Mouse (Mus musculus) cerebellum, postnatal 4 days (tissue): ENCODE data around the gene Prkcq.
A peak's percentile ranks its signal among the peaks of the same experiment; 100 is the strongest.
"Not testable (repeated sequence)": the region's sequence is repeated elsewhere in the genome, so short reads cannot be mapped to it uniquely, and the experiment has no call there.

Source experiments
- DNase-seq, 2 experiments: peaks; one replicate each; pipeline ENCODE4 v3.0.0; 2022; ENCODE audit warnings: low spot score in 2 of 2, mixed read lengths in 1 of 2

Gene Prkcq

DNA sequence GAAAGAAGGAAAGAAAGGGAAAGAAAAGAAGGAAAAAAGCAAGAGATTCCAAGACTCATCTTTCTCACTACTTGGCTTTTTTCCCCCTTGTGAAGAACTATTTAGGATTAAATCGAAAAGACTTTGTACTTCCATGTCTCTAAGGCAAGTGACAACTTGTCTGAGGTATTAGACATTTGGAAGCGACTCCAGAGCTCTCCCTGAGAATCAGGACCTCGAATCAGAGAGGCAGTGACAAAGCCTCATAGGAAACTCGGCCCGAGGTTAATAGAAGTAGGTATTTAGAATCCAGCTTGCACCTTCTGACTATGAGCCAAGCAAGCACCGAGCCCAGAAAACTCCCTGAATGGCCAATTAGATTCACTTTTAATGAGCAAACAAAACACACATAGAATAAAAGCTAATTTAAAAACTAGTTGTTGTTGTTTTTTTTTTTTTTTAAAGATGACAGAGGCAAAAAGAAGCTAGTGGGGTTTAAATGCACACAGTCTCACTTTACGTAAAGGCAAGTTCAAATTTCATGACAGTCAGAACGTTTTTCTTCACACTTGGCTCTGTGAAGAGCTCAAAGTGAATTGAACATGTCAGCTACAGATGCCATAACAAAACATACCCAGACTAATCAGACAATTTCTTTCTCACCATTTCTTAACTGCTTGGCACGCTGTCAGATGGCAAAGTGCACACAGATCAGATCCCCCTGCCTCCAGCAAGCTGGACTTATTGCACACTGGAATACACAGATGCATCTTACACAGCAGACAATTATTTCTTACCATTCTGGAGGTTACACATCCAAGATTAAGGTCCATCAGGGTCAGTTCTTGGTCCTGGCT is 119.9 kb downstream of the Prkcq start:
- no peak for DNase-seq

DNA sequence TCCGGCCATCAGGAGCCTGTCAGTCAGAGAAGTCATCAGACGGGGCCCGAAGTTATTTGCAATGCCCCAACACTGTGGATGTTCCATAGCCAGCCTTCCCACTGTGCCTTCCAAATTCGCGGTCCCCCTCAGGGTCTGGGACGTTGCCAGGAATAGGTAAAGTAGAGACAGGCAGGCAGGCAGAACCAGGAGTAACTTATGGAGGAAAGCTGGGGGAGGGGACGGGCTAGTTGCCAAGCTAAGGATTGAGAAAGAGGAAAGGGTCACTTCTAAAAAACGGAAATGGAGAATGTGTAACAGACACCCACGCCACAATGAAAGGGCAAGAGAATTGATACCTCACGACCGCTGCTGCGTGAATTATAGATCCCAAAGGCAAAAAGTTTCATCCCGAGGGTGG is 121.2 kb downstream of the Prkcq start:
- DNase-seq: no peak

DNA sequence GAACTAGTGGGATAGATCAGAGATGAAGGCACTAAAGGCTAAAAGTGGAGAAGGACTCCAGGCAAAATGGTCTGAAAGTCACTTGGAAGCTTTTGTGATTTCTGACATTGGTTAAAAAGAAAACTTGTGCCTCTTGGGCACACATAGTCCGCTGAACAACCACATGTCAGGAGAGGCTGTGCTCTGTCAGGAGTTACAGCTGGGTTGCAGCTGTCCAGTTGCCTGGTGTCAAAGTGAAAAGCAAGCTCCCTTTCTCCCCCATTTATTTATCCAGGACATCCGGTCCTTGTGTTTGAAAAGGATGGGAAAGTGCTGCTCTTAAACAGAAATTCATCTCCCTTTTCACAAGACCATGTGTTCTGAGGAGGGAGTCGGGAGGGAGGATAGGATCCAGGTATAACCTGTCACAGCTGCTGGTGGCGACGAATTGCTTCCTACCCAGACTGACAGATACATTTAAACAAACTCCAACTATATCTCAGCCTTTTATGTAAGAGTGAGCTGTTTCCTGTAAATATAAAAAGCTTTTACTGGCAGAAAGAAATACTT is 122.8 kb downstream of the Prkcq start:
- DNase-seq: no peak

DNA sequence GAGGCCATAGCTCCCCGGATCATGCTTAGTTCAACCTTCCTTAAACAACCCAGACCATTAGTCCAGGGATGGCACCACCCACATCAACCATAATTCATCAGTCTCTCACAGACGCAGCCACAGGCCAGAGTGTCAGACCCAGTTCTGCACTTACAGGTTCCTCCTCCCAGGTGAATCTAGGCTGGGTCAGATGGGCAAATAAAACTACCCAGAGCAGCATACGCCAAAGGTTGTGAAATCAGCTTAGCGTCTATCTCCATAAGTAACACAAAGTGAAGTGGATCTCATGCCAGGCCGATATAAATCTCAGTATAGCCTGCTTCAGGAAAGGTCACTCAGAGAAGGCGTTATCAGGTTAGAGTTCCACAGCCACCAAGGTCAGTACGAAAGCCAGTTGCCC is 126.9 kb downstream of the Prkcq start:
- no peak for DNase-seq

DNA sequence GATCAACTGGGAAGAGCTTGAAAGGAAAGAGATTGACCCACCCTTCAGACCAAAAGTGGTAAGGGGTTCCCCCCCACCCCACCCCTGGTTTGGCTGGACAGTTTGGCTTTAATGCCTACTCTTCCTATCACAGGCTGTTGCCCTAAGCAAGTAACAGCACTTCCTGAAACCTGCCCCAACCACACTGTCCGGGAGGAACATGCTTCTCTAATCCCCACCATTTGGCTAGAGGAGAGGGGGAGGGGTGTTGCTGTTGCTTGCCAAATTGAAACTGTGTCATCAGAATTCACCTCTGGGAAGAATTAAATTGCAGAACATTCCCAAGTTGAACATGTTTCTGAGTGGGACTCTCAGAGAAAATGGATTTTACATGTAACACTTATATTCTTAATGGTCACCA is 127.5 kb downstream of the Prkcq start:
- DNase-seq: no peak

DNA sequence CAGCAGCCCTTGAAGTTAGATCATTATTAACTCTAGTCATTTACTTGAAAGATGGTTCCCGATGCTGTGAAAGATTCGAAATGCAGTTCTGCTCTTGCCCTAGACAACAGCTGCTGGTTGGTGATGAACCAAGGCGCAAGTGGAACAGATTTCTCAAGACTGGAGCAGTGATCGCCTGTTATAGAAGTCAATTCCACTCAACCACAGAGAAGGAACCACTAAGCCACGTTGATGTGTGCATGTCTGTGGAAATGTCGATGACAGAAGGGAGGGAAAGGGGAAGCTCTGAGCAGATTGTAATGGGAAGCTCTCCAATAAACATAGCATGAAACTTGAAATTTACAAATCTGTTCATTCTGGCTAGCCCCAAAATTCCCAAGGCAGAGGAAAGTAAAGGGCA is 128.5 kb downstream of the Prkcq start:
- DNase-seq: no peak

DNA sequence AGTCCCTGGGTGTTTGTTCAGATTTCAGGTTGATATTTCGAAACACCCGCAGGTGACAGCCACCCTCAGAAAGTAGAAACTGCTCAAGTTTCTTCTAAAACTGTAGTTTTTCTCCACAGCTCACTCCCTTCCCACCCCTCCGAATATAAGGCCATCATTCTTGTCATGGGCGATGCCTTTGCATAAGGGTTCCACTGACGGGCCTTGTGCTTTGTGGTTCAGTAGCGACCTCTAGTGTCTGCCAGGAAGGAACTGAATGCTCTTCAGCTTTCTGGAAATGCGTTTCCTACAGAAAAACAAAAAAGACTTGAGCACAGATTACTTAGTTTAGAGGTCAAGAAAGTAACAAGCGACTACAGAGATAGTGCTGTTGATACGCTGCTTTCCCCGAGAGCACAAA is 148.3 kb downstream of the Prkcq start:
- peak in 1 of 2 experiments; percentile 27 for DNase-seq

DNA sequence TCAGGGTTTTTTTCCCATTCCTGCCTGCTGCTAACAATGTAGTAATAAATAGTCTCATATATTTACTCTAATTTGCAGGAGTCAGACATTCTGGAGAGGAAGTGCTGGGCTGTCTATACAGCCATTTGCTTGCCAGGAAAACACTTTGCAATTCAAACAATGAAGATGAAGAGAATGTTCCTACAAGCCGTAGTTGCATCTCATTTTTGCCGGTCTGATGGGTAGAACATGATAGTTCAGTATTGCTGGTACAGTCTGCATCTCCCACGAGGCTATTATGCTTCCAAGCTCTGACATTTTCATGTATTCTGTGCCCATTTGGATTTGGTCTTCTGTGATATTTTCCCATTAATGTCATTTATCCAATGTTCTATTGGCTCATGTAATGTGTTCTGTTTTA is 150.5 kb downstream of the Prkcq start:
- no peak for DNase-seq

DNA sequence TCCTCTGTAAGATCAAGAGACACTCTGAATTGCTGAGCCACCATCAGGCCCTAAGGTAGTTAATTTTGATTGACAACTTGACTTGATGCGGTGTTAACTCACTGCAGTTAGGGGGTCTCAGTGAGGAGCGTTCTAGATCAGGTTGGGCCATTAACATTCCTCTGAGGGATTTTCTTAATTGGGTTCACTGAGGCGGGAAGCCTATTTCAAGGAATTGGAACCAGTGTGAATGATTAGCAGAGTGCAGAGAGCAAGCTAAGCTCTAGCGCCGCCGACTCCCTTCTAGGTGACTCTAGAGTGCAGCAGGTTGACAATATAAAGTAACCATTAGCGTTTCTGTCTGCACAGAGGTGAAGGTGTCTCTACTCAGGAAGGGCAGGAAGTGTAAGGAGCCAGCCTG is 155.4 kb downstream of the Prkcq start:
- DNase-seq: no peak

DNA sequence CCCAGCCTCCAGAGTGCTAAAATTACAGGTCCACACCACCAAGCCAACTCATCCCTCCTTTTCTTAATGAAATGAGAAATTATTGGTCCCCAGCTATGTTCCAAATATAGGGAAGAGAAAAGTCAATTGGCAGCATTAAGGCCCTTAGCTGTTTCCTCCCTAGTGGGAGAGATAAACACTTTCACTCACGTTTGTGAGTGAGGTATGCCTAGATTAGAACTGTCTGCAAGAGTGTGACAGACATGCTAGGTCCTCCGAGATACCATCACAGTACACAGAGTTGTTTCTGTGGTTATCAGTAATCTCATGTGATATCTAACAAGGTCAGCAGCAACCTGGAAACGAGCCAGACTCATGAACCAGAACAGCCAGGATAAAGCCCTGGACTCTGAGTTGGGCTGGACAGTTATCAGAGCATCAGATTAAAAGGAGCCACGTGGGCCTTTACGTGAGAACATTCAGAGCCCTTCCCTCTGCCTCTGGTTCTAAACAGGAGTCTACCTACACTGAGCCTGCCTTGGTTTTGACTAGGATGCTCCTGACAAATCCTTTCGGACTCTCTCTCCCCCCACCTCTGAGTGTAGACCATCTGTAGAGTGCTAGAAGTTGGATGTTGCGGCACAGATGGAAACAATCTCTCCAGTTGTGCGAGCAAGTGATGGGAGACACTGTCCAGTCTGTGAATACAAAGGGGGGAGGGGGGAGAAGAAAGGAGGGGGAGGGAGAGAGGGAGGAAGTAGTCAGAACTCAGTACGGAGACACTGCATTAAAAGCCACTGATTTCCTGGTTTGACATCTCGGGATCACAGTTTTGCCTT is 157.7 kb downstream of the Prkcq start:
- DNase-seq: no peak

DNA sequence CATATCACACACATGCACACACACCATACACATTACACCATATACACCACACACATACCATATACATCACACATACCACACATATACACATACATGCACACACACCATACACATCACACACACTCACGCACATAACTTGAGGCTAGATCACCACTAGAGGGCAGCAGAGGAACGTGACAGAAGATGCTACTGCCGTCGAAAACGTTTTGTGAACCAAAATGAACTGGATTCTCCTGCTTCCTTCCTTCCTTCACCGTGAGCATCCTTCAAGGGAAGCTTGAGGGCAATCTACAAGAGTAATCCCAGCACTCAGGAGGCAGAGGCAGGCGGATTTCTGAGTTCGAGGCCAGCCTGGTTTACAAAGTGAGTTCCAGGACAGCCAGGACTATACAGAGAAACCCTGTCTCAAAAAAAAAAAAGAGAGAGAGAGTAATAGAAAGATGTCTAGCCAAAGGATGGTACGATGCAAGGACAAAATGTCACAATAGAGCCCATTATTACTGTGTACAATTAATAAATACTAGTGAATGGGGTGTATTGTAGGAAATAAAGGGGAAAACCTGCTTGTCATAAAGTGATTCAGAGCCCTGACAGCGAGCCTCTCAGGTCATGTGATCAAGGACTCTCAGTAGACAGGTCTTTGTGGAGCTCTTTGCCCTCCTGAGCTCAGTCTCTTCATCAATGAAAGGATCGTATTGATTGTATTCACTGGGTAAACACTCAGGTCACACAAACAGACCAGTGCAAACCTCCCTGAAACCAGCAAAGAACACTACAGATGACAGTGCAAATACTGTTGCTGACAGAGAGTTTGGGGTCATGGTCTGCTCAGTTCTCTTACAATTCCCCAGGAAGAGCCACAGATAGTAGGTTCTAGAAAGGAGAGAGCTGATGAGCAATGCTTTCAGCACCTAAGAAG is 159.9 kb downstream of the Prkcq start:
- DNase-seq: peak in 1 of 2 experiments; percentile 58

DNA sequence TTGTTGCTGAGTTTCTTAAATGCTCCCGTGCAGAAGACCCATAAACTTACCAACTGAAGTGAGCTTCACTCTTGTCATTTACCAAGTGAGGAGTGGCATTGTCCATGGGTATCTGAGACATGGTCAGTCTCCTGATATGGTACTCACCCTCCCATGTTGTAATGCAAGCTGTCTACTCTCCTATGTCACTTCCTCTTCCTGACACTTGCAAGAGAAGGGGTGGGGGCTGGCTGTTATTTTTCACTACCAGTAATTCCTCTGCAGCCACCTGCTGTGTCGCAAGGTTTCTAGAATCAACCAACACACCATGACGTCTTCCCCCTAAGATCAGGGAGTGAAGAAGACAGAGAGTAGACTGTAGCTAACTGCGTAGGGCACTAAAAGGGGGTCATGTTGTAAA is 160.6 kb downstream of the Prkcq start:
- DNase-seq: no peak

DNA sequence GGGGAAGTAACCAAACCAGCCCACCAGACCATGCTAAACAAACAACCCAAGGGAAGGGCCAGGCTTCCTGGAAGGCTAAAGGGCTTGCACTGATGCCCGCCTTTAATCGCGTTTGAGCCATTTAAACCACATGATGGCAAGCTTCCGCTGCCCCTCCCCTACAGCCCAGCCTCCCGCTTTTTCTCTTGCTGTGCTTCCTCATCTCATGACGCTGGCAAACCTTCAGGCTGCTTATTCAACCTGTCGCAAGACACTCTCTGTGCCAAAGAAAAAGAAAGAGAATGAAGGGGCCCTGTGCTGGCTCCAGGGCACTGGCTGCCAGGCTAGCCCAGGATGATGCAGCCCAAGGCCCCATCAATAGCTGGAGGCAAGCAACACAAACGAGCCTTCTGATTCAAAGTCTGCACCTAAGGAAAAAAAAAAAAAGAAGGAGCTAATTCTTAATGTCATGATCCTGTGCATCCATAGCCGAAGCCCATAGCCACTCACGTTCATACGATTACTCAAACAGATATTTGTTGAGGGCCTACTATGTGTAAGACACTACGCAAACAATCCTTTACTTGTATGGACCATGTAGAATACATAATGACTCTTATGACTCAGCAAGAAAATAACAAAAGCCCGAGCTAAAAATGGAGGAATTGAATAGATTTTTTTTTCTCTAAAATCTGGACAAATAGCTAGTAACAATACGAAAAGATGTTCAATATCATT is 161.6 kb downstream of the Prkcq start:
- peak in 1 of 2 experiments; percentile 27 for DNase-seq

DNA sequence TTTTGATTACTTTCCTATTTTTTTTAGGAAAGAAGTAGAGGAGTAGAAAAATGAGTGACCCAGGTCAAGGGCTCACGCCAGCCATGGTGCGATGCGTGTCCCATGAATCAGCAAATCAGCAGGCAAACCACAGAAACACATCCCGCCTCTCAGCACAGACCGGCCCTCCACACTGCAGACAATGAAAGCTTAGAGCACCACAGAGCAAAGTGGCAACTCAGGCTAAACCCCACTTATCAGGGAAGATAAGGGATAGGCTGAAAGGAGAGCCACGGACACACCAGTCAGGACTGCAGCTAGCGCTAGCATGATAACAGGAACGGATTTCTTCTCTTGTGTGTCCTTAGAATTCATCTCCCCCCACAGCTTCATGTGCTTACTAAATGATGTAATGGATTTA is 164.4 kb downstream of the Prkcq start:
- no peak for DNase-seq

DNA sequence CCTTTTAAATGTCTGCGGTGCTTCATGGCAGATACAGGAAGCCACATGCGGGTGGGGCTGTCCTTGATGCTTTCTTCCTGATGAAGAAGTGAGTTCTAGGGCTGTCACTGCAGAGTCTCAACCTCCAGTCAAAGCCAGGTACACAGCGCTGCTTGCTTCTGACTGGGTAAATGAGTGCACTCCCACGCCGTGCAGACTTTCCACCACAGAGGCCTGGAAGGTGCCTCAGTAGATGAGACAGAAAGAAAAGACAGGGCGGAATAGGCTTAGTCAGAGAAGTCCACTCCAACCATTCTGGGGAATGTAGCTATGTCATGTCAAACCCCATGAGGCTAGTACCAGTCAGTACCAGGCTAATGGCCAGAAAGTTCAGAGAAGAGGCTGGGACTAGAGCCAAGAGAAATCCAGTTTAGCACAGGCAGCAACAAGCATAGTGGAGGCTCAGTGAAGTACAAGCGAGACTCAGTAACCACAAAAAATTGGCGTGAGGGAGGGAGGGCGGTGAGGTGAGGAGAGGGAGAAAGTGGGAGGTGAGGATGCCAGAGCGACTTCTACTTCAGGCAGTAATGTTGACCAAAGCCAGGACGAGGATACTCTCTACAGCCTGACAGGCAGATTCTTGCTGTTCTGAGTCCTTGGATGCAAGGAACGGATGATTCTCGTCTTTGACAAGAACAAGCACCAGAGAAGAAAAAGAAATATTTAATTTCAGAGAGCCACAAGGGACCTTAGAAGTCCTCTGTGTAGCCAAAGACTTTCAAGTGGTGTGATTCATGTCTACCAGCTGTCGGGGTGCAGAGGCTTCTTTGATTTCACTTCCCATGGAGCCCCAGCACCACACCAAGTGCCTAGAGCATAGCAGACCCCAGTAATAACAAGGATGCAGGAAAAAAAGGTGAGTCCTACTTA is 167.3 kb downstream of the Prkcq start:
- peak in 1 of 2 experiments; percentile 32 for DNase-seq

DNA sequence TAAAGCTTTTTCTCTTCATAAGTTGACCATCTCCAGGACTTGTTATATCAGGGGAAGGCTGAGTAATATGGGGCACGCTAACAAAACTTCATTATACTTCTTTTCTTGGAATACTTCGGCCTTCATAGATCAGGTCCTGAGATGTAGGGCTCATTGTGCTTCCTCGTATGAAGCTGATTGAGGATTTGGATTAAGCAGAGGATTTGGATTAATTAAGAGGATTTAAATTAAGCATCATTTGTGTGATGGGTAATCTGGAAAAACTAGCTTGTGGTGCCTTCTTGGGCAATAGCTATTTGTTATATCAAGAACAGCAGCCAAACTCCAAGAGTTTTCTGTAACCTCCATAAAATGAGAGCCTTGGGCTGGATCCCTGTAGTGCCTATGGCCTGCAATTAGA is 172.8 kb downstream of the Prkcq start:
- DNase-seq: no peak

DNA sequence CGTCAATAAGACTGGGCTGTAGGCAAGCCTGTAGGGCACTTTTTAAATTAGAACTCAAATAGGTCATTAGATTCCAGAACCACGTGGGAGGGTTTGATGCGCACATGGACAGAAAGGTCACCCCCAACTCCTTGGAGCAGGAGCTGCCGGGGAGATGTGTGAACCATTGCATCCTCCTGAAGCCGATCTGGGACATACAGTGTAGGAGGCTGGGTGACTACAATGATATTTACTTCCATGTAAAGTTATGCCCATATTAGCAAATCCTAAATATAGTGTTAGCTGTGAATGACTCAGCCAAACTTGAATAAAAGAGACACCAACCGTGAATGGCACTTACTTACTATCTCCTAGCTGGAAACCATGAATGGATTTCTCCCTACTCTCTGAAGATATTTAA is 174.5 kb downstream of the Prkcq start:
- not testable (repeated sequence) for DNase-seq

DNA sequence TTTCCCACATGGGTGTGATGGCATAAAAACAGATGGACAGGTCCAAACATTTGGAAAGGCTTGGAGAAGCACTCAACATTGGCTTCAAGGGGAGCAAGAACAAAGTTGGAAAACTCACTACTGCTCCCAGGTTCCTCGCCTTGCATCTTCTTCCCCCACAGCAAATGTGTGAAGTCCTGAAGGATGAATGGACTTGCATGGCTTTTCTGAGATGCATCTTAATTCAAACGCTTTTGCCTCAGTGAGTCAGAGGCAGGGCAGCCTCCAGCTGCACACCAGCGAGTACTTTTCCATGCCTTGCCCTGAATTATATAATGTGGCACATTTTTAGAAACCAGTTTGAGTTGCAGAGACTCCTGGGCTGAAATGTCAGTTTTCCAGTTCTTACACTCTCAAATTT is 175.9 kb downstream of the Prkcq start:
- DNase-seq: no peak
